9 mouse cellular contexts compared by ENCODE assay signal in genomic region chr6:7846726-7847439, GRCm38 (mm10). TPM values are rescaled to one million over a fixed set of nuclear protein-coding genes. Genes with fewer than 3 reads are reported as not detected.
DNase-seq lines count a peak whose midpoint lies in the region; ATAC-seq and TF ChIP-seq lines count a peak whose summit lies in the region.
"Had no signal": no experiment of that assay in that cellular context is flagged by ENCODE, and none has a peak within 500 bp of the region (broad histone marks: within the 10 kb centered on the region; RNA-seq: fewer than 3 reads in every experiment).

No protein-coding gene starts in this region.

- H3K27ac ChIP-seq in heart, postnatal 0 days (ENCODE audit: low read depth), result no peak overlapping the region; the same call in 1 of the 2 replicates
- H3K27ac ChIP-seq in hindbrain, postnatal 0 days, result no peak overlapping the region
- H3K27ac ChIP-seq in neural tube, embryonic 15.5 days (replicated peaks), result no peak overlapping the region
- H3K27ac ChIP-seq: limb, embryonic 15.5 days had no signal

- H3K9me3 ChIP-seq in heart, postnatal 0 days (replicated peaks; ENCODE audit: control insufficient read depth, low read length), result no peaks in the 10 kb centered on the region
- H3K9me3 ChIP-seq in hindbrain, postnatal 0 days (ENCODE audit: low read length), result no peaks in the 10 kb centered on the region
- no peaks in the 10 kb centered on the region for H3K9me3 ChIP-seq in neural tube, embryonic 15.5 days (replicated peaks)
- H3K9me3 ChIP-seq: limb, embryonic 15.5 days had no signal

- H3K4me1 ChIP-seq in heart, postnatal 0 days (ENCODE audit: control insufficient read depth, insufficient read depth), result peaks cover 29% of the 10 kb centered on the region
- peaks cover 8% of the 10 kb centered on the region; the same call in 1 of the 2 replicates for H3K4me1 ChIP-seq in hindbrain, postnatal 0 days (ENCODE audit: insufficient read depth, low read length)
- peaks cover 23% of the 10 kb centered on the region for H3K4me1 ChIP-seq in neural tube, embryonic 15.5 days

- no peak for ATAC-seq in heart, postnatal 0 days (ENCODE audit: insufficient read depth, low read depth)
- ATAC-seq in hindbrain, postnatal 0 days, result no peak
- no peak for ATAC-seq in neural tube, embryonic 15.5 days (ENCODE audit: low FRiP score)

- no peak for TF ChIP-seq CTCF in heart, postnatal 0 days (IDR thresholded peaks at IDR 0.05; ENCODE audit: low read depth)
- TF ChIP-seq CTCF in hindbrain, postnatal 0 days (IDR thresholded peaks at IDR 0.05; ENCODE audit: low read depth), result no peak

- H3K4me2 ChIP-seq in heart, postnatal 0 days (ENCODE audit: low read depth, low read length), result peak overlapping the region; percentile 44; the same call in 1 of the 2 replicates
- H3K4me2 ChIP-seq in hindbrain, postnatal 0 days (ENCODE audit: low read depth, low read length), result peak overlapping the region; percentile 44
- H3K4me2 ChIP-seq in neural tube, embryonic 15.5 days, result peak overlapping the region; percentile 35

- TF ChIP-seq EP300 in heart, postnatal 0 days (IDR thresholded peaks at IDR 0.05; ENCODE audit: low read depth), result no peak

- H3K36me3 ChIP-seq in heart, postnatal 0 days (replicated peaks; ENCODE audit: control insufficient read depth, insufficient read depth, low read length), result no peaks in the 10 kb centered on the region
- no peaks in the 10 kb centered on the region for H3K36me3 ChIP-seq in hindbrain, postnatal 0 days (ENCODE audit: insufficient read depth, low read length)
- no peaks in the 10 kb centered on the region for H3K36me3 ChIP-seq in neural tube, embryonic 15.5 days
- H3K36me3 ChIP-seq: limb, embryonic 15.5 days had no signal

- no peaks in the 10 kb centered on the region for H3K27me3 ChIP-seq in heart, postnatal 0 days (ENCODE audit: control insufficient read depth, insufficient read depth, low read length)
- no peaks in the 10 kb centered on the region for H3K27me3 ChIP-seq in hindbrain, postnatal 0 days (ENCODE audit: insufficient read depth, low read length)
- no peaks in the 10 kb centered on the region for H3K27me3 ChIP-seq in neural tube, embryonic 15.5 days (replicated peaks)
- H3K27me3 ChIP-seq: limb, embryonic 15.5 days had no signal

- 60% methylated on average over 8 of the region's 8 CpGs for WGBS in heart, postnatal 0 days
- WGBS in hindbrain, postnatal 0 days, result 71% methylated on average over 8 of the region's 8 CpGs
- WGBS in neural tube, embryonic 15.5 days, result 76% methylated on average over 8 of the region's 8 CpGs

- DNase-seq in heart, postnatal 0 days (ENCODE audit: low spot score), result no peak
- DNase-seq in heart, adult 9 months (ENCODE audit: low spot score in 2 of 2), result no peak
- DNase-seq in CD4-positive, CD25-positive, alpha-beta regulatory T cell, adult 2 months (ENCODE audit: low read depth, low spot score), result peak; percentile 60
- DNase-seq in hindbrain, postnatal 0 days (ENCODE audit: low spot score), result no peak
- no peak for DNase-seq in cerebellum, adult 9-11 months
- no peak for DNase-seq in gastrocnemius, postnatal 10 days
- no peak for DNase-seq in adrenal gland, adult 18-20 months (ENCODE audit: low spot score in 2 of 2)

- H3K9ac ChIP-seq in heart, postnatal 0 days (replicated peaks; ENCODE audit: low read depth, low read length), result no peak overlapping the region
- no peak overlapping the region for H3K9ac ChIP-seq in hindbrain, postnatal 0 days (replicated peaks; ENCODE audit: low read length)
- no peak overlapping the region; the same call in 1 of the 2 replicates for H3K9ac ChIP-seq in neural tube, embryonic 15.5 days (replicated peaks)
- H3K9ac ChIP-seq: limb, embryonic 15.5 days had no signal

- peak overlapping the region; percentile 13; the same call in 1 of the 2 replicates for H3K4me3 ChIP-seq in heart, postnatal 0 days (ENCODE audit: low read depth, low read length)
- H3K4me3 ChIP-seq in hindbrain, postnatal 0 days (ENCODE audit: low read length), result 0 out of 2 replicates have a peak overlapping the region, but pooled peaks have one; percentile 3
- peak overlapping the region; percentile 11; the same call in 1 of the 2 replicates for H3K4me3 ChIP-seq in neural tube, embryonic 15.5 days (replicated peaks)

RNA-seq across cellular contexts. Expression of gene C1galt1, which starts 2.2 kb away (rescaled TPM):
- 17.0 and 22.3 TPM in 2 replicates for total RNA-seq in heart, postnatal 0 days (2014; rRNA removed; ENCODE audit: low replicate concordance)
- polyA plus RNA-seq in heart, postnatal 0 days (2015; fragmentation: Nextera tagmentation; extraction: Ambion mirVana), result 2.3 and 2.4 TPM in 2 replicates
- 14.3 and 14.8 TPM in 2 replicates for total RNA-seq in hindbrain, postnatal 0 days (2014; rRNA removed)
- polyA plus RNA-seq in hindbrain, postnatal 0 days (2015; fragmentation: Nextera tagmentation; extraction: Ambion mirVana), result 1.5 and 1.8 TPM in 2 replicates
- polyA plus RNA-seq in neural tube, embryonic 15.5 days (2015; fragmentation: Nextera tagmentation; extraction: Ambion mirVana), result 1.8 and 2.4 TPM in 2 replicates
- total RNA-seq in gastrocnemius, postnatal 10 days (2021), result 10 to 100 TPM; 13.5 to 15.8 TPM
- total RNA-seq in adrenal gland, adult 18-20 months (2021), result 10 to 100 TPM; 18.1 to 28.3 TPM
